Mouse (Mus musculus): ENCODE data around the gene Basp1.
A peak's percentile ranks its signal among the peaks of the same experiment; 100 is the strongest.
"Not testable (repeated sequence)": the region's sequence is repeated elsewhere in the genome, so short reads cannot be mapped to it uniquely, and the experiment has no call there.

The Basp1 gene

DNA sequence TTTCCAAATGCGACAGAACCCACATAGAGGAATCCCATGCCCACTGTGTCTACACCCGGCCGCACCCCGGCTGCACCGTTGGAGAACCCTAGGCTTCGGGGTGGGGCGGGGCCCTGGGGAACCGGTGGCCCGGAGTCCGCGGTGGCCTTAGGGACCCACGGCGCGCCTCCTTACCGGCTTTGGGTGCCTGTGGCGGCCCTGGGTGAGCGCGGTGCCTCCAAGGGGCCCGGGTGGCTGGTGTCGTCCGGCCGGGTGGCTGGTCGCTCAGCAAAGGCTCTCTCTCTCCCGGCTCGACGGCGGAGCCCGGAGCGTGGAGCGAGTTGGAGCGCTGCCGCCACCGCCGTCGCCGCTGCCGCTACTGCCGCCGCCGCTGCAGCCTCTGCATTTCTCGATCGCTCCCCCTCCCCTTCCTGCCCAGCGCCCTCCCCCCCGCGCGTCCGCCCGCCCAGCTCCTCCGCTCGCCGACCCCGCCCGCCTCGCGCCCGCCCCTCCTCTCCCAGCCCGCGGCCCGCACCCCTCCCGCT, at the start of gene Basp1:
Gene Basp1 (minus strand): TSS at position 387 of the 524 bp plus-strand sequence.
- peak; percentile 32 to 64 for DNase-seq (ENCODE audit: low spot score in 2 of 2)

GRCm38 (mm10) chr15:25463076-25463475, 49.5 kb upstream of the Basp1 start:
- DNase-seq (ENCODE audit: low spot score in 2 of 2), result not testable (repeated sequence)

GRCm38 (mm10) chr15:25462056-25462762, 48.6 kb upstream of the Basp1 start:
- DNase-seq (ENCODE audit: low spot score in 2 of 2), result no peak

GRCm38 (mm10) chr15:25459901-25460300, 46.3 kb upstream of the Basp1 start:
- no peak for DNase-seq (ENCODE audit: low spot score in 2 of 2)

- no peak for DNase-seq (ENCODE audit: low spot score in 2 of 2)
These were observed 43.9 kb upstream of the Basp1 start for GRCm38 (mm10) chr15:25457421-25457820.

DNA sequence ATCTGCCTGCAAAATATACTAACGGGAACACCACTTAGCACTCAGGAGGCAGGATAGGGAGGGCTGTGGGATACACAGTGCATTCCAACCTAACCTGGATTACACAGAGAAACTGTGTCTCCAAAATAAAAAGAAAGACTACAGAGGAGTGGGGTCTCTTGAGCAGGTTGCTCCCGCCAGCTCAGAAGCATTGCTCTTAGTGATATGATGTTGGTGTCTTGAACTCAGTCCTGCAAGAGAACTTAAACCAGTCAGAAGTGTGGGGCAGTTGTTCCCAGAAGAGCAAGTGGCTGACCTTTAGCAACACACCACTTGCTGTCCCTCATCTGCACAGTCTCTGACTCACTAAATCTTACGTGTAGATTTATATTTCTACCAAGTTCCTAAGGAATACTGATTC, 40.0 kb upstream of the Basp1 start:
- no peak for DNase-seq (ENCODE audit: low spot score in 2 of 2)

DNA sequence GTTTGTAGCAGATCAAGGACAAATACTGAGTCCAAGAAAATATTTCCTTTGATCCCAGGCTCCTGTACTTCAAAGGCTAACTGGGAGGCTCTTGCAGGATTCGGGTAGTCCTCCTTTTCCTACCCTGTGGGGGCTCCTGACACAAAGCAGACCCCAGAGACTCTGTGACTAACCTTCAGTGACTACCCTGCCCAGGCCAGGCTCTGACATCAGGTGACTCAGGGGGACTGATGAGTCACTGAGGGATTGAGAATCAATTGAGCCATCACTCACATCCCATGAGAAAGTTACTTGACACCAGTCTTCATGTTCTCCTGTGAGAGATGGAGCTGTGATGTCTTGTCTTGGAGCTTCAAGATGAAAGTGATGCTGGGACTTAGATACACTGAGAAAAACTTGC, 35.8 kb upstream of the Basp1 start:
- no peak for DNase-seq (ENCODE audit: low spot score in 2 of 2)

- DNase-seq (ENCODE audit: low spot score in 2 of 2), result no peak
These were observed 35.3 kb upstream of the Basp1 start for GRCm38 (mm10) chr15:25448703-25449340.

DNA sequence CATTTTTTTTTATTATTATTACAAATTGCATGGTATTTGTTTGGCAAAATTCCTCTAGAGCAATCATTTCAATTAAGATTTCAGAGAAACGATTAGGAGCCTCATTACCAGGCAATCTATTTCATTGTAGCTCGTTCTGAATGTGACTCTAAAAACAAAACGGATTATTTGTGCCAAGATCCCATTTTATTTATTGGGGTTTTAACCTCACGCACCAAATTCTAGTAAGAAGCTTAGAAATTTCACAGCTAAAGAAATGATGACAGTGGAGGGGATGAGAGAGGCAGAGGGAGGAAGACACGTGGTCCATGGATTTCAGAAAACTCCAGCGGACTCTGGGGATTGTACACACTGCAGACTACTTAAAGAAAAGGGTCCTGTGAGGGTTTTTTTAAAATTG, 33.6 kb upstream of the Basp1 start:
- no peak for DNase-seq (ENCODE audit: low spot score in 2 of 2)

DNA sequence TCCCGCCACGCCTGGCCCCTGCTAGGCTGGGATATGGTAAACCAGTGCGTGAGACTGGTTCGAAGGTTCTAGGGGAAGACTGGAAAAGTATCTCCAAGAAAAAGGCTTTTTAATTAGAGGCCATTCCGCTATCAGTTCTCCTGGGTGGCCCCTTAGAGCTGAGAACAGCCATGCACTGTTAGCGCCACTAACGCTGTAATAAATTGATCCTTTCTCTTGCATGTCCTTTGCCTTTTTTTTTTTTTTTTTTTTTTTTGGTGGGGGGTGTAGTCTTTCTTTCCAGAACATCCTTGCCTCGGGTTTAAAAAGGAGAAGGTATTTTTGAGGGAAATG, 32.6 kb upstream of the Basp1 start:
- DNase-seq (ENCODE audit: low spot score in 2 of 2), result no peak

DNA sequence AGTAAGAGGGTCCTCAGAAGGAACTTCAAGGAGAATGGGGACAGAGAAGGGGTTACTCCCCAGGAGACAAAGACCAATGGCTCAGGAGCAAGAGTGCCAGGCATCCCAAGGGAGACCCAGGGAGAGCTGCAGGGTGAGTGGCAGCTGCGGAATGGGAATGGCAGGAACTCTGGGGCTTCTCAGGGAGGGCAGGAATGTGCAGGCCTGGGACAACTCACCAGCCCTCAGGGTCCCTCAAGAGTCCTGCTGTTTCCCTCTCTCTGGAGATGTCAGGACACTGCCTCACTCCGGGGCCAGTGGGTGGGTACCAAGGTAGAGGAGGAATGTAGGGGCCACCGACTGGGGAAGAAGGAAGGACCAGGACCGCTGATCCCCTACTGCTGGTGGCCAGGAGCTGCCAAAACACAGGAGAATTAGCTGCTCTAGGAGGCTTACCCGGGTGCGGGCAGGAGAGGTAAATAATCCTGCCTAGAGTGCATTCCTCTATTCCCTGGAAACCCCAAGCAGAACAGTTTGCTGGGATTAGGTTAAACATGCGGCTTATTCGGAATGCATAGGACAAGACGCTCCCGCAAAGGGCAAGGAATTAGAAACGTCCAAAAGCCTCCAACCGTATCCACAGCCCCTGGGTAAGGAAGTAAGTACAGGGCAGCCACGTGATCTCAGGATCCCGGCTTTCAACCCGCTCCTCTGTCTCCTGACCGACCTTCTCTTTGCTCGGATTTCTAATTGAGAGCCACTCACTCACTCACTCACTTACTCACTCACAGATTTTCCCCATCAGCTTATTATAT, 32.0 kb upstream of the Basp1 start:
- no peak for DNase-seq (ENCODE audit: low spot score in 2 of 2)

DNA sequence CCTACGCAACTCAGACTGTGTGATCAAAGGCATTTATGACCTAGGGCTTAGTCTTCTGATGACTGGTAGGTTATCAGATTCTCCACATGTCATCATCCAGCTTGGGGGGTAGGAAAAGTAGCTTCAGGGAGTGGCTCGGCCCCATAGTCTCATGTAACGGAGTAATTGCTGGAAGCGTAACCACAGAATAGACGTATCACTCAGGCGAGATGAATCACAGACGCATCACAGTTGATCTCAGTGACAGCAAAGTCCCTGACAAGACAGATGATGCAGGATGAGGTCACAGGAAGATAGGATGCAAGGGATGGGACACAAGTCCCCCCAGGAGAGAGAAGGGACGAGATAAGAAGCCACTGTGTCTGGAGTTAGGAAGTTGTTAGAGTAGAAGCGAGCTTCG, 30.6 kb upstream of the Basp1 start:
- DNase-seq (ENCODE audit: low spot score in 2 of 2), result no peak

- DNase-seq (ENCODE audit: low spot score in 2 of 2), result no peak
These were observed 29.7 kb upstream of the Basp1 start for GRCm38 (mm10) chr15:25443140-25443790.

DNA sequence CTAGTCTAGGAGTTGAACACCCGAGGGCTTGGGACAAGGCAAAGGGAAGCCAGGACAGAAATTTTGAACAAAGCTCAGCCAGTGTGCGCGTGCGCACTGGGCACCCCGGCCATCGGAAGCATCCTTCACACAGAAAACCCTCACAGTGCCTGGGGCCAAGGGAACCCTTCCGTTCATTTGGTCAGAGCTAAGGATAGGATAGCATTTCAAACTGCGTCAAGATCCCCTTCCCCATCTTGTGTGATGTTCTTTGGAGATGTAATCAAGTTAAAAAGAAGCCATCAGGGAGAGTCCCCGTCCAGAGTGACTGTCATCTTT, 28.3 kb upstream of the Basp1 start:
- no peak for DNase-seq (ENCODE audit: low spot score in 2 of 2)

GRCm38 (mm10) chr15:25440991-25441867, 27.7 kb upstream of the Basp1 start:
- DNase-seq (ENCODE audit: low spot score in 2 of 2), result peak in 1 of 2 experiments; percentile 14

- no peak for DNase-seq (ENCODE audit: low spot score in 2 of 2)
These were observed 26.8 kb upstream of the Basp1 start for GRCm38 (mm10) chr15:25440317-25440716.

- no peak for DNase-seq (ENCODE audit: low spot score in 2 of 2)
These were observed 18.8 kb upstream of the Basp1 start for GRCm38 (mm10) chr15:25432341-25432740.

DNA sequence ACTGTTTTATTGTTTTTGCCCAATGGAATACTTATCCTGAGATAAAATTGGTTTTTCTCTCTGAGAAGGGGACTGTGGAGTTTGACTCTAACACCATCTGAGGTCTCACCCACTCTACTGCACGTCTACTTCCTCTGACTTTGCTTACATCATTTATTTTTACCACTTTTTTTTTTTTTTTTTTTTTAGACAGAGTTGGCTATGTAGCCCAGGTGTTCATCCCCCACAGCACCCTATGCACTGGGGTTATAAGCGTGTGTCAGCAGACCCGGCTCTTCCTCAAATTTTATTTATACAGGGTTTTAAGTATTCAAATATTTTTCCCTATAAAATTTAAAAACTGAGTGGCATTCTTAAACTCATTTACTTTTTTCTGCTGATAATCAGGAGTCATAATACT, 16.6 kb upstream of the Basp1 start:
- no peak for DNase-seq (ENCODE audit: low spot score in 2 of 2)

GRCm38 (mm10) chr15:25429007-25429406, 15.4 kb upstream of the Basp1 start:
- no peak for DNase-seq (ENCODE audit: low spot score in 2 of 2)

DNA sequence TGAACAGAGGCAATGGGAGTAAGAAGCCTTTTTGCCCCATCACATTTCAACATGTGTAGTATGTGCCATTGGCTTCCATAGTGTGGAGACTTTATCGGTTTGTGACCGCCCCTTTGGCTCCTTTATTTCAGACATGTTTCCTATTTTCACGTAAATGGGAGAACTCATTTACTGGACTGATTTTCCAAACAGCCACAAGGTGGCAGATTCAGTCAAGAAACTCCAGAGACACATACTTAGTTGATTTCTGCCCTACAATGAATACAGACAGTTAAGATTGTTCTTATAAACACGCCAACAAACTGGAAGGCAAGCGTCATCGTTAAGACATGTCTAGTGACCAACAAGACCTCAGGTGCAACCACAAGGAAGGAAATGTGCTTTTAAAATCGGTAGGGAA, 15.0 kb upstream of the Basp1 start:
- DNase-seq (ENCODE audit: low spot score in 2 of 2), result no peak

DNA sequence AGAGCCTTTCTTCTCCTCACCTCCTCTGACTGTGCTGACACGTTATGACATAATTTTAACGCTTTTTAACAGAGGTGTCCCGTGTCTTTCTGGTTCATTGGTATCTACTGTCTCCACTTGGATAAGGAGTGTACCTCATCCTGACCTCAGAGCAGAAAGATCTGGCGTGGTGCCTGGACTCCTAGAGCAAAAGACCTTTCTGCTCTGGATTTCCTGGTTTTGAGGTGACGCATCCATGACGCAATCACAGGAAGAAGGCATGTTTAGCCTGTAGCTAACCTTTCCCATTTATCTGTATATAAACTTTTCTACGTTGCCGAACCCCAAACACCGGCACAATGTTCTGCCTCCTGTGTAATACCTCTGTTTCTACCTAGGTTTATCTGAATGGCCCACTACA, 6.7 kb upstream of the Basp1 start:
- no peak for DNase-seq (ENCODE audit: low spot score in 2 of 2)
